Mouse (Mus musculus) spleen, embryonic (tissue): Measurements from ENCODE around the gene Ablim2.

Experiments
- CTCF ChIA-PET: fragments of 350-600 bp; sonication (Branson Sonifier 250); formaldehyde crosslinking; loops from one replicate; lab custom pipeline; 2022; lab: Charles Lee

The Ablim2 gene

DNA sequence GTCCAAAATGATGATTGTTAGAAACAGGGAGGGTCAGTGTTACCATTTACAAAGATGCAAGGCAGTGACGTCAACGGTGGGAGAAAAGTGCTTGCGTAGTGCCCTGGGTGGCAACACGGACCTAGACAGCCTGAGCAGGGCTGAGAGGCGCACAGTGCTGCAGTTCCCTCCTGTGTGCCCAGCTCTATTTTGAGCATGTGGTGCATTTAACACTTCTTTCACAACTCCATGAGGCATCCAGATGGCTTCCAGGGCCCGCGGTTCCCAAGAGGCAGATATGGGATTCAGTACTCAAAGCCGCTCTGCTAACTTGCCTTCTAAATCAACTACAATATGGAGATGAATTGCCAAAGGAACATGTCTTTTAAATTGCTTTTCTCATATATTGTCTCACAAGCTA, 121.5 kb downstream of the Ablim2 start:
- CTCF ChIA-PET = interaction anchor here (0.6 kb wide), 1 partner anchor 16 kb away, joined by 3 read pairs; no protein-coding TSS in a partner anchor

DNA sequence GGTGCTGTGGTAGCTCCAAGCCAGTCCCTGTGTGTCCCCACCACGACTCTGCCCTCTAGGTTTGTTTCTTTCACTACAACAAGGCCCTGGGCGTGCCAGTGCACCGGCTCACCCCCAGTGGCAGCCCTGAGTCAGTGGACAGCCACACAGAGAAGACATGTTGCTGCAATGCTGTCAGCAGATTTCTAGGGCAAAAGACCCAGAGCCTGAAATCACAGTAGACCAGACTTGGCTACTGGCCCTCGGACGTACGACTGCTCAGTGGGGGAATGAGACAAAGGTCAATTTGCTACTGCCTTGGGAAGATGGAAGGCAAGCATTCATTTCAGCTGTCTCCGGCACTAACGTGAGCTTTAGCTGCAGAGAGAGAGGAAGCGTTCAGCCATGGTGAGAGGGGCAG, 124.7 kb downstream of the Ablim2 start:
- CTCF ChIA-PET = no interaction called here

GRCm38 (mm10) chr5:35884262-35884661, 126.6 kb downstream of the Ablim2 start:
- CTCF ChIA-PET = no interaction called here

GRCm38 (mm10) chr5:35884689-35885088, 127.0 kb downstream of the Ablim2 start:
- CTCF ChIA-PET = no interaction called here

GRCm38 (mm10) chr5:35888959-35889358, 131.3 kb downstream of the Ablim2 start:
- CTCF ChIA-PET = no interaction called here

DNA sequence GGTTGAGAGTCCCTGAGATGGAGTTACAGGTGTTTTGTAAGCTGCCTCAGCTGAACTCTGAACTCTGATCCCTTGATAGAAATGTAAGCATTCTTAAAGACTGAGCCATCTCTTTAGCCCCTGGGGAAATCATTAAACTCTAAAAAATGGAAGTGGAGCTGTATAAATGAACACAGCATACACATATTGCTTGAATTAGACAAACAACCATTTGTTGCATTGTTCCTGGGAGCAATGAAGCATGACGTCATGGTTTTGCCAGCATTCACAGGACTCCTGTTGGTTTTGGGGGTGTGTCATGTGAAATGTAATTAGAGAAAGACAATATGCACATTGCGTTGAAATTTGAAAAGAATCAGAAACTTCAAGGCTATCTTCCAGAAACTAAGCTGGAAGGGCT, 132.0 kb downstream of the Ablim2 start:
- CTCF ChIA-PET = no interaction called here

GRCm38 (mm10) chr5:35890985-35891730, 133.5 kb downstream of the Ablim2 start:
- CTCF ChIA-PET = no interaction called here

DNA sequence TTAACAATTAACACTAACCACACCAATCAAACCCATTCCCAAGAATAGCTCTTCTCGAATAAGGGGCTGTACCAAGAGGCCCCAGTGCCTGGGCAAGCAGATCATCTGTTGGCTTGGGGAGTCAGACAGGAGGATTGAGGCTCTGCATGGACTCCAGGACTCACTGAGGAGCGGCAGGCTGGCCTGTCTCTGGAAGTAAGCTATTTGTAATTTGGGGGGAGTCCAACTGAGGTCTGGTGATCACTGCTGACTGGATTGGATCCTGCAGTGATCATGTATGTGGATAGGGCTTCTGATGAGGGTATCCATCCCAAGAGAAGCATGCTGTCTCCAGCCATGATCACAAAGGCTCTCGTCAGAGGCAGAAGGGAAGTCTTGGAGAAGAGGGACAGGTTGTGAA, 134.7 kb downstream of the Ablim2 start:
- CTCF ChIA-PET = interaction anchor here (0.7 to 1.2 kb wide), 2 partner anchors 81 to 587 kb away, joined by 3 read pairs; no protein-coding TSS in a partner anchor

DNA sequence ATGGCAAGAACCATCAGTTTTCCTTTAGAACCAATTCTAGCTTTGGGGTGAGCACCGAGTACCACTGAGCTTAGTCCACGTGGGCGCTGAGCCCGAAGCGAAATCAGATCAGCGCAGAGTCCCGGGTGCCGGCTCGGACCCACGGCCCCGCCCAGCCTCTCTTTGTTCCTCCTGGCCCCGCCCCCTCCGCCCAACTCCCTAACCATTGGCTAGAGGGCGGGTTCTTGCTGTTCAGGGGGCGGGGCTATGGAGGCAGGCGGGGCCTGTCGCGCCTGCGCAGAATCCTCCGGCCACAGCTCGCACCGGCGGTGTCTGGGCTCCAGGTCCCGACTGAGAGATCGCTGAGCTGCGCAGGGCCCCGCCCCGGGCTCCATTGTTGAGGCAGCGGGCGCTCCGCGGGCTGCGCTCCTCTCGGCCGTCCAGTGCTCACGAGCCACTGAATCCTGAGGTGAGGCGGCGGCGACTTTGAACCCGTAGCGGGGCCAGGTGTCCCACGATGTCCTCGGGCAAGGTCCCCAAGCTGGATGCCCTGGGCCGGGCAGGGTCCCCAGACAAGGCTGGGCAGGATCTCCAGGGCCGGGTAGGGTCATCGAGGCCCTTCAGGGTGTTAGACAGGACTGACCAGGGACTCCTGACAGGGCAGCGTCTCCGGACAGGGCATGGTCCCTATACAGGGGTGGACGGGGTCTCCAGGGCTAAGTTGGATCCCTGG, 135.6 kb downstream of the Ablim2 start, which contains the start of gene Afap1:
Gene Afap1 (plus strand): TSS at position 227 of the 712 bp plus-strand sequence.
- CTCF ChIA-PET = no interaction called here

DNA sequence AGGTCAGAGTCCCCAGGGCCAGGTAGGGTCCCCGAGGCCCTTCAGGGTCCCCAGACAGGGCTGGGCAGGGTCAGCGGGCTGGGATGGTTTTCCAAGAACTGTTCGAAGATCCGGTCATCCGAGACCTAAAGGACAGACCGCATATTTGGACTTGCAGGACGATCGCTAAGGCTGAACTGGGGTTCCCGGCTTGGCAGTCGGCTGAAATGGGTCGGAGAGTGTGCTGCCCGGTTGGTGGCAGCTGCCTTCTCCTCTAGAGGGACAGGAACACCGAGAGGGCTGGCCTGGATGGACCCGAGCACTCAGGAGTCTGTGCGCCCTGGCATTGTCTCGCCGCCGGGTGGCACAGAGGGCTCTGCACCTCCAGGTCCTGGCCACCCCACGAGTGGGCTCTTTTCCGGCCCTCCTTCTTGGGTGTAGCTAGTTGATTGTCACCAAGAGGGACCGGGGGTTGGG, 136.2 kb downstream of the Ablim2 start:
- CTCF ChIA-PET = no interaction called here

GRCm38 (mm10) chr5:35894295-35895047, 136.8 kb downstream of the Ablim2 start:
- CTCF ChIA-PET = no interaction called here

GRCm38 (mm10) chr5:35895926-35896325, 138.2 kb downstream of the Ablim2 start:
- CTCF ChIA-PET = no interaction called here

DNA sequence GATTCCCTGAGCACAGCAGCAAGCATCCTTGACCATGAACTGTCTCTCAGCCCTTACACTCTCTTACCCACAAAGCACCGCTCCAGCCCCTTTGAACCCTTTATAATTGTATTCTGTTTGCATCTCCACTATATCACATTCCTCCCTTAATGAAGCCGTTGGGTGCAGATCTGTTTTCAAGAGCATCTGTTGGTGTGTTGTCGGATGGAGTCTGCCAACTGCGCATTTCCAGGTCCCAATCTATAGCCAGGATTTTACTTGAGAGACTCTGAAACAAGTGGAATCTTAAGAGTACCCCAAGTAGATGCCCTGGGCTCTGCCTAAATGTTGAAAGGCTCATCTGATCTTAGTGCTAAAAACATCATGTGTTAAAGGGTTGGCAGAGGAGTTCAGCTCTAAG, 138.9 kb downstream of the Ablim2 start:
- CTCF ChIA-PET = no interaction called here

DNA sequence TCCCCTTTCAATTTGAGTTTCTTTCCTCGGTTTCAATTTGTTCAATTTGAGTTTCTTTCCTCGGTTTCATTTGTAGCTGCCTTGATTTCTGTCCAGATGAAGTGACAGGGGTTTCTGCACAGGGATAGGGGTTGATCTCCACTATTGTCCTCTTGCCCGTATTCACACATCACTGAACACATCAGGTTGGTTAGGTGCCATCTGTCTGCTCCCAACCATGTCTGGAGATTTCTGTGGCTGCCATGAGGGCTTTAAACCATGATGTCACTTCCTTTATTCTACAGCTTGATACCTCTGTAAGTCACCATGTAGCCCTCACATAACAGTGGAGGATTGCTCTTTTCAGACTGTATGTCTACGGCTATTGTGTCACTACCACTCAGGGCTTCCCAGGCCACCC, 139.5 kb downstream of the Ablim2 start:
- CTCF ChIA-PET = no interaction called here

DNA sequence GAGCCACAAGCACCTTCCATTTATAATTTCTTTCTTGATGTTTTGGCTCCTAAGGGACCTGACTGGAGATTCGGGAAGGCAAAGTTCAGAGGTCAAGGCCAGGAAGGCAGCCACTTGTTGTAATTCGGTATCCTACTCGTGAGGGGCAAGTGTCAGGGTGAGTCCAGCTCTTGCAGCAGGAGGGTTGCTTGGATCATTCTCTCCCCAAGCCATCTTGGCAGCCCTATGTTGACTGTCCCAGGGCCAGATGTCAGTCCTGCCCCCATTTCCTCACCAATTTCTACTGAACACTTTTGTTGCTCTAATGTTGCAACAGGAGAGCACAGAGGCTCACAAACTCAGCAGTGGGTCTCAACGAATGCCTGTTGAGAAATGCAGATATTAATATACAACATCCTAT, 140.4 kb downstream of the Ablim2 start:
- CTCF ChIA-PET = no interaction called here

GRCm38 (mm10) chr5:35898994-35899393, 141.3 kb downstream of the Ablim2 start:
- CTCF ChIA-PET = no interaction called here

GRCm38 (mm10) chr5:35900401-35901225, 142.9 kb downstream of the Ablim2 start:
- CTCF ChIA-PET = no interaction called here

DNA sequence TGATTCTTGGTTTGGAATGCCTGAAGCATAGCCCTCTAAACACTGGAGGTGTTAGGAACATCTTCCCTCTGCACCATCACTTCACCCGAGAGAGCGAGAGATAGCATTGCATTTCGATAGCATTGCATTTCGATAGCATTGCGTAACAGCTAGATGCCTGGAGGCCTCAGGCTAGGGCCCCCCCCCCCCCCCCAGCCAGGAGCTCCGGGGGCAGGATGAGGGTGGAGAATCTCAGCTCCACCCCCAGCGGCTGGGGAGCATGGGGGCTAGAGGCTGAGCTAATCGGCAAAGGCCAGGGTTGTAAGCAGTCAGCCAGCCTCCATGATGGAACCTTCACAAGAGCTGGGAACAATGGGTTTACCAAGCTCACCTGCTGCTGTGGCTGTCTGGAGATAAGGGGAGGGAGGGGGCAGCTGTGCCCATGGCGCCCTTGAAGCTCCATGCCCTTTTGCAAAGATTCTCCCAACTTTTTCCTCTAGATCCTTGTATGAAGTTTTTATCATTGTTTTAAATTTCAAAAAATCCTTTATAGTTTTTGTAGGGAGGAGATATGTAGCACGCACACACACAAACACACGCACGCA, 143.6 kb downstream of the Ablim2 start:
- CTCF ChIA-PET = no interaction called here

GRCm38 (mm10) chr5:35903456-35903855, 145.8 kb downstream of the Ablim2 start:
- CTCF ChIA-PET = no interaction called here

DNA sequence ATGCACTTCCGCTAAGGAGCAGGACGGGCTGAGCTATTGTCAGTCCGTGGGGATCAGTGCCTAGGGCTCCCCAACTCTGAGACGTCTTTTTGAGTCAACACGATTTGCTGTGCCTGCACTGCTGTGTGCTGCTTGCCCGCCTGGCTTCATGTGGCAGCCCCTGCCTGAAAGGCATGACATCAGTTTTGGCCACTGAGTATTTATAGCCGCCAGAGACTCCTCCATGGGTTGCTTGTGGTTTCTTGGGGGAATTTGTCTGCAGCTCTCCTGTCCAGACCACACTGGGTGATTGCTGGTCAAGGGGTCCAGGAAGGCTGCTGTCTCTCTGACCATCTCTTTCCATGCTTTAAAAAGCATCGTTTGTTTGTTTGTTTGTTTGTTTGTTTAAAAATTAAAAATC, 147.6 kb downstream of the Ablim2 start:
- CTCF ChIA-PET = no interaction called here

DNA sequence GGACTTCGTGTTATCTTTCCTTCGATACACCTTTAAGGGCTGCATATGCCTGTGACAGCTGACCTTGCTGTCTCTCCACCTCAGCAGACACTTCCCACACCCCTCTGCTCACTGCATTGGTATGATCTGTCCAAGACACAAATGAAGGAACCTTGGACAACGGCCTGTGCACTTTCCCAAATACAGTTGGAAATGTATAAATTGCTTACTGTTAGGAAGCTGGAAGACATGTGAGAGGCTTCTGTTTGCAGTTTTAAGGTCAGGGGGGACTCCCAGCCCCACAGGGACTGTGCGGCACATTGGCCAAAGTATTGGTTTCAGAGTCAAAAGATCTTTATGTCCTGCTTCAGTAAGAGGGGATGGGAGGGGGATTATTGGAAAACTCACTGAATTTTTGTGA, 149.4 kb downstream of the Ablim2 start:
- CTCF ChIA-PET = no interaction called here
